Comparison of ENCODE assay signal across 25 mouse cellular contexts in the genomic region with DNA sequence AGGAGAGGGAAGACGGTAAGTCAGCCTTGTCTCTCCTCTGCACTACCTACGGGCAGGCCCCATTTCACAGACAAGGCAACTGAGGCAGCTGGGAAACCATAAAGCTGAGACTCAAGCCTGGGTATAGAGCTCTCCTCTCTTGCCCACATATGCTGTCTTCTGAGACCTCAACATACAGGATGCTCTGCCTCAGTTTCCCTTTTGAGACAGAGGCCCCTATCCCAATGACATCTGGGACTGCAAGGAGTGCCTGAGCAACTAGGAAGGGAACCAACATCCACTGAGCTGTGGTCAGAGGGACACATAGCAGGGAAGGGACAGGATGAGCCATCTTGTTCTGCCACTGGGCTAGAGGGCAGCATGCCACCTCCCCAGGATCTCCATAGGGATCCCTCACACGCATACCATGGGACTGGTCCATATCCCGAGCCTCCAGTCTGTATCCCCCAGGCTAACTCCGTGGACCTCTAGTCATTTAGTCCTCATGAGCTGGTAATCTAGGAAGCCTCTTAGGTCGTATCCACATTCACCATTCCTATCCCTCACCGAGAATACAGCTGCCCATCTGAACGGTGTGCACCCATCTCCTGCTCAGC. TPM values are rescaled to one million over a fixed set of nuclear protein-coding genes. Genes with fewer than 3 reads are reported as not detected.
DNase-seq lines count a peak whose midpoint lies in the region; ATAC-seq lines count a peak whose summit lies in the region.
"Had no signal": no experiment of that assay in that cellular context is flagged by ENCODE, and none has a peak within 500 bp of the region (broad histone marks: within the 10 kb centered on the region; RNA-seq: fewer than 3 reads in every experiment).

No protein-coding gene starts in this region.

- DNase-seq in forebrain, embryonic 11.5 days (ENCODE audit: low spot score): peak; percentile 51
- no peak for DNase-seq in forebrain, embryonic 10.5 days (ENCODE audit: extremely low spot score, low spot score)
- peak; percentile 51 for DNase-seq in heart, embryonic 10.5 days (ENCODE audit: low spot score)
- DNase-seq in heart, postnatal 36 days: no peak
- DNase-seq in urinary bladder, adult 2 months (ENCODE audit: low spot score): peak; percentile 4
- no peak for DNase-seq in urinary bladder, postnatal 36 days (ENCODE audit: low spot score in 2 of 2)
- DNase-seq: adrenal gland, adult 8-10 months; adrenal gland, postnatal 14 days; adrenal gland, postnatal 36 days; B cell, adult 2 months; cerebellum, adult 11-12 months; cerebellum, adult 2 months; cerebellum, adult 9-10 months; cerebellum, postnatal 10 days; cerebellum, postnatal 25 days; forebrain, postnatal 0 days had no signal

- H3K36me3 ChIP-seq in forebrain, embryonic 11.5 days (ENCODE audit: control insufficient read depth, insufficient read depth, low read length): no peaks in the 10 kb centered on the region
- no peaks in the 10 kb centered on the region for H3K36me3 ChIP-seq in forebrain, embryonic 10.5 days (replicated peaks)
- no peaks in the 10 kb centered on the region for H3K36me3 ChIP-seq in heart, embryonic 10.5 days
- H3K36me3 ChIP-seq: embryonic facial prominence, embryonic 10.5 days; embryonic facial prominence, embryonic 12.5 days; forebrain, embryonic 15.5 days; G1E had no signal

- ATAC-seq in forebrain, embryonic 11.5 days (replicated peaks; ENCODE audit: low FRiP score): no peak
- ATAC-seq: activated CD4-positive, CD25-positive, alpha-beta regulatory T cell, adult 4 months; CD4-positive, CD25-positive, alpha-beta regulatory T cell, adult 4 months; forebrain, embryonic 13.5 days; forebrain, embryonic 15.5 days; forebrain, postnatal 0 days; Patski had no signal

- H3K9ac ChIP-seq in forebrain, embryonic 11.5 days (ENCODE audit: low read length): no peak overlapping the region
- H3K9ac ChIP-seq: embryonic facial prominence, embryonic 12.5 days; forebrain, embryonic 13.5 days; forebrain, embryonic 15.5 days; forebrain, postnatal 0 days had no signal

- 92% methylated on average over 8 of the region's 8 CpGs for WGBS in forebrain, embryonic 11.5 days
- 88% methylated on average over 8 of the region's 8 CpGs for WGBS in forebrain, embryonic 10.5 days
- 84% methylated on average over 8 of the region's 8 CpGs for WGBS in heart, embryonic 10.5 days

- H3K4me1 ChIP-seq in forebrain, embryonic 11.5 days (replicated peaks; ENCODE audit: control insufficient read depth, insufficient read depth, low read length): no peaks in the 10 kb centered on the region
- H3K4me1 ChIP-seq in forebrain, embryonic 10.5 days: peaks cover 10% of the 10 kb centered on the region; the same call in 1 of the 2 replicates
- H3K4me1 ChIP-seq in heart, embryonic 10.5 days: peaks cover 9% of the 10 kb centered on the region; the same call in 1 of the 2 replicates
- H3K4me1 ChIP-seq: embryonic facial prominence, embryonic 12.5 days; forebrain, embryonic 13.5 days; forebrain, embryonic 15.5 days had no signal

- no peaks in the 10 kb centered on the region for H3K27me3 ChIP-seq in forebrain, embryonic 11.5 days (ENCODE audit: control insufficient read depth, insufficient read depth, low read length)
- no peaks in the 10 kb centered on the region for H3K27me3 ChIP-seq in forebrain, embryonic 10.5 days (ENCODE audit: poor library complexity, severe bottlenecking)
- peaks cover 45% of the 10 kb centered on the region for H3K27me3 ChIP-seq in heart, embryonic 10.5 days (ENCODE audit: insufficient read depth, poor library complexity, severe bottlenecking)
- H3K27me3 ChIP-seq: CH12.LX; embryonic facial prominence, embryonic 12.5 days; forebrain, embryonic 15.5 days; Patski had no signal

- intact Hi-C loops in heart, postnatal 36 days (cut with DNase I): no loop called here

- H3K4me3 ChIP-seq in forebrain, embryonic 11.5 days (ENCODE audit: low read depth, low read length): no peak overlapping the region
- no peak overlapping the region for H3K4me3 ChIP-seq in forebrain, embryonic 10.5 days
- no peak overlapping the region for H3K4me3 ChIP-seq in heart, embryonic 10.5 days
- H3K4me3 ChIP-seq: embryonic facial prominence, embryonic 10.5 days; embryonic facial prominence, embryonic 12.5 days; forebrain, embryonic 13.5 days; forebrain, embryonic 15.5 days had no signal

- H3K27ac ChIP-seq in forebrain, embryonic 11.5 days (ENCODE audit: low read depth, low read length): no peak overlapping the region
- no peak overlapping the region for H3K27ac ChIP-seq in forebrain, embryonic 10.5 days
- H3K27ac ChIP-seq in heart, embryonic 10.5 days: no peak overlapping the region
- H3K27ac ChIP-seq: embryonic facial prominence, embryonic 10.5 days; embryonic facial prominence, embryonic 12.5 days; forebrain, embryonic 13.5 days; forebrain, embryonic 15.5 days had no signal

- H3K4me2 ChIP-seq in forebrain, embryonic 11.5 days (ENCODE audit: low read depth, low read length, severe bottlenecking): no peak overlapping the region
- H3K4me2 ChIP-seq: embryonic facial prominence, embryonic 12.5 days; forebrain, embryonic 13.5 days; forebrain, embryonic 15.5 days had no signal

- H3K9me3 ChIP-seq in forebrain, embryonic 11.5 days (ENCODE audit: control insufficient read depth, low read length): no peaks in the 10 kb centered on the region
- no peaks in the 10 kb centered on the region for H3K9me3 ChIP-seq in forebrain, embryonic 10.5 days
- H3K9me3 ChIP-seq in heart, embryonic 10.5 days: no peaks in the 10 kb centered on the region
- H3K9me3 ChIP-seq: embryonic facial prominence, embryonic 10.5 days; embryonic facial prominence, embryonic 12.5 days; forebrain, embryonic 13.5 days; forebrain, embryonic 15.5 days; G1E had no signal

RNA-seq across cellular contexts. Expression of a gene that starts 12.7 kb away (rescaled TPM):
- polyA plus RNA-seq in forebrain, embryonic 11.5 days (2014; fragmentation: Nextera tagmentation; extraction: Ambion mirVana): 2.7 and 4.1 TPM in 2 replicates
- 3.6 and 3.8 TPM in 2 replicates for polyA plus RNA-seq in forebrain, embryonic 10.5 days (2016; fragmentation: Nextera tagmentation; extraction: Ambion mirVana)
- 1.1 and 2.6 TPM in 2 replicates for polyA plus RNA-seq in heart, embryonic 10.5 days (2016; fragmentation: Nextera tagmentation; extraction: Ambion mirVana)
- 1 to 10 TPM; 2.8 to 3.1 TPM for total RNA-seq in heart, postnatal 36 days (2021)
- polyA plus RNA-seq in urinary bladder, adult 2 months (2012; rRNA removed): 0.88 and 1.2 TPM in 2 replicates
- total RNA-seq: CH12.LX, G1E had no signal
- polyA plus RNA-seq: activated CD4-positive, CD25-positive, alpha-beta regulatory T cell, adult 4 months; CD4-positive, CD25-positive, alpha-beta regulatory T cell, adult 4 months; G1E had no signal

RNA-seq across cellular contexts. Expression of a gene that starts 28.5 kb away (rescaled TPM):
- polyA plus RNA-seq in forebrain, embryonic 11.5 days (2014; fragmentation: Nextera tagmentation; extraction: Ambion mirVana): 1,065 and 1,104 TPM in 2 replicates
- 1,478 and 1,686 TPM in 2 replicates for polyA plus RNA-seq in forebrain, embryonic 10.5 days (2016; fragmentation: Nextera tagmentation; extraction: Ambion mirVana)
- polyA plus RNA-seq in heart, embryonic 10.5 days (2016; fragmentation: Nextera tagmentation; extraction: Ambion mirVana): 705 and 1,033 TPM in 2 replicates
- total RNA-seq in heart, postnatal 36 days (2021): 100 to 1,000 TPM; 132 to 163 TPM
- 295 and 406 TPM in 2 replicates for polyA plus RNA-seq in urinary bladder, adult 2 months (2012; rRNA removed)

Comparison
In these comparisons a context has a peak if more than half of its experiments do, and no peak if none do; other contexts are left out.
1. DNase-seq: peak in forebrain, embryonic 11.5 days (single experiment), heart, embryonic 10.5 days (single experiment) and urinary bladder, adult 2 months (single experiment); none in forebrain, embryonic 10.5 days (single experiment), heart, postnatal 36 days (0 of 2) and urinary bladder, postnatal 36 days (0 of 2).